Mouse (Mus musculus) forebrain, embryonic 13.5 days (tissue): ENCODE results near the gene Vangl1. TPM values are rescaled to one million over a fixed set of nuclear protein-coding genes. Genes with fewer than 3 reads are reported as not detected.
A peak's percentile ranks its signal among the peaks of the same experiment; 100 is the strongest.
"Not testable (repeated sequence)": the region's sequence is repeated elsewhere in the genome, so short reads cannot be mapped to it uniquely, and the experiment has no call there.

Experiments
- ATAC-seq: fragments of 200-750 bp; cut with Nextera tagmentation; 2 replicates; pipeline ENCODE4 v1.8.0; 2017
- H3K27ac ChIP-seq: fragments of 300-500 bp; sonication (generic); 2 replicates; pipeline ENCODE4 v1.5.1; 2015; ENCODE audit warnings: inconsistent platforms, mild to moderate bottlenecking, moderate library complexity
- H3K27me3 ChIP-seq: fragments of 300-500 bp; sonication (generic); 2 replicates; pipeline ENCODE4 v1.6.1; 2015; ENCODE audit warnings: mild to moderate bottlenecking, inconsistent platforms
- H3K36me3 ChIP-seq: fragments of 300-500 bp; sonication (generic); 2 replicates; pipeline ENCODE4 v1.6.1; 2015; ENCODE audit warnings: mild to moderate bottlenecking, inconsistent platforms; ENCODE audit not compliant: poor library complexity, severe bottlenecking
- H3K4me1 ChIP-seq: fragments of 300-500 bp; sonication (generic); 2 replicates; pipeline ENCODE4 v1.6.1; 2015; ENCODE audit warnings: inconsistent platforms
- H3K4me2 ChIP-seq: fragments of 300-500 bp; sonication (generic); 2 replicates; pipeline ENCODE4 v1.6.1; 2015; ENCODE audit warnings: inconsistent platforms, mild to moderate bottlenecking, moderate library complexity
- H3K4me3 ChIP-seq: fragments of 300-500 bp; sonication (generic); 2 replicates; pipeline ENCODE4 v1.5.1; 2015; ENCODE audit warnings: mild to moderate bottlenecking, inconsistent platforms
- H3K9ac ChIP-seq: fragments of 300-500 bp; sonication (generic); 2 replicates; pipeline ENCODE4 v1.6.1; 2015; ENCODE audit warnings: mild to moderate bottlenecking, inconsistent platforms
- H3K9me3 ChIP-seq: fragments of 300-500 bp; sonication (generic); replicated peaks from 2 replicates; pipeline ENCODE4 v1.6.1; 2016; ENCODE audit warnings: inconsistent platforms
- WGBS: fragments of 180-500 bp; shearing (Covaris S2); methylation state at CpG from one replicate; pipeline ENCODE4 v1.1.7; 2015; 5-methylcytosine and 5-hydroxymethylcytosine counted together
- polyA plus RNA-seq: library from polyadenylated mRNA; unstranded; fragments of >200 nt; fragmentation: Nextera tagmentation; extraction: Ambion mirVana; gene quantifications from 2 replicates; pipeline ENCODE4 v1.2.1, GENCODE M21; 2015

The Vangl1 gene
- polyA plus RNA-seq, 1 experiment from 2014 or later, result 3.7 TPM

GRCm38 (mm10) chr3:102166287-102166620 is 38.2 kb downstream of the Vangl1 start:
- Histone ChIP-seq H3K9ac (no peak overlapping the region), H3K36me3 (no peaks in the 10 kb centered on the region), H3K4me2 (no peak overlapping the region), H3K27ac (no peak overlapping the region), H3K4me3 (no peak overlapping the region), H3K27me3 (no peaks in the 10 kb centered on the region), H3K4me1 (peaks cover 24% of the 10 kb centered on the region), H3K9me3 (no peaks in the 10 kb centered on the region)
- 57% methylated on average over 4 of the region's 4 CpGs for WGBS
- ATAC-seq, result no peak

- no peak overlapping the region for H3K27ac ChIP-seq
- H3K4me3 ChIP-seq, result no peak overlapping the region
- H3K4me2 ChIP-seq, result no peak overlapping the region
- no peak overlapping the region for H3K9ac ChIP-seq
- no peaks in the 10 kb centered on the region for H3K36me3 ChIP-seq
- H3K9me3 ChIP-seq, result no peaks in the 10 kb centered on the region
- peaks cover 24% of the 10 kb centered on the region for H3K4me1 ChIP-seq
- H3K27me3 ChIP-seq, result no peaks in the 10 kb centered on the region
- no peak for ATAC-seq
- 92% methylated on average over 21 of the region's 21 CpGs for WGBS
Measured at GRCm38 (mm10) chr3:102165536-102166286, 38.8 kb downstream of the Vangl1 start.

DNA sequence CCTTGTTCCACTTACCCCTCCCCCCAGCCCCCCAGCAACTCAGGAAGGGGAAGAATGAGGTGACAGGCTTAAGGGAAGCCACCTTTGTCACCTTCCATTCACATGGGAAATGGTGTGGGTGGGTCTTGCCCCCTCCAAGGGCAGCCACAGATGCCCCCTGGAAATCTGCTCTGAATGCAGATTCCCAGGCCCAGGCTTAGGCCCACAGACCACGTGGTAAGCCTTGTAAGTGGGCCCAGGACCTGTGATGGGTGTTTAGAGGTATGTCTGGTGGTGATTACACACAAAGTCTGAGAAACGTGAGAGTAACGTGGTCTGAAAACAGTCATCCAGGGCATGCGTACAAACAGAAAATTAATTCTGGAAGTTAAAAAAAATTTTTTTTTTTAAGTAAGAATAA is 39.6 kb downstream of the Vangl1 start:
- Histone ChIP-seq H3K36me3 (no peaks in the 10 kb centered on the region), H3K27me3 (no peaks in the 10 kb centered on the region), H3K4me1 (peaks cover 20% of the 10 kb centered on the region), H3K27ac (no peak overlapping the region), H3K4me3 (no peak overlapping the region), H3K9ac (no peak overlapping the region), H3K9me3 (no peaks in the 10 kb centered on the region), H3K4me2 (no peak overlapping the region)
- no peak for ATAC-seq
- 73% methylated on average over 4 of the region's 4 CpGs for WGBS

GRCm38 (mm10) chr3:102163861-102164260 is 40.6 kb downstream of the Vangl1 start:
- not testable (repeated sequence) for H3K4me3 ChIP-seq, H3K36me3 ChIP-seq, H3K27ac ChIP-seq, H3K4me2 ChIP-seq, H3K9ac ChIP-seq, ATAC-seq, H3K27me3 ChIP-seq, H3K9me3 ChIP-seq
- peaks cover 18% of the 10 kb centered on the region for H3K4me1 ChIP-seq
- 69% methylated on average over 1 of the region's 1 CpGs for WGBS

- ATAC-seq, result peak; percentile 48; the same call in 1 of the 2 replicates
- no peak overlapping the region for H3K27ac ChIP-seq
- 66% methylated on average over 14 of the region's 14 CpGs for WGBS
- H3K4me2 ChIP-seq, result no peak overlapping the region
- no peaks in the 10 kb centered on the region for H3K36me3 ChIP-seq
- no peaks in the 10 kb centered on the region for H3K27me3 ChIP-seq
- no peak overlapping the region for H3K9ac ChIP-seq
- H3K4me3 ChIP-seq, result no peak overlapping the region
- H3K4me1 ChIP-seq, result peaks cover 8% of the 10 kb centered on the region
- H3K9me3 ChIP-seq, result no peaks in the 10 kb centered on the region
Measured at GRCm38 (mm10) chr3:102159423-102160325, 44.8 kb downstream of the Vangl1 start.

- no peak overlapping the region for H3K27ac ChIP-seq
- ATAC-seq, result no peak
- no peaks in the 10 kb centered on the region for H3K27me3 ChIP-seq
- H3K36me3 ChIP-seq, result no peaks in the 10 kb centered on the region
- 81% methylated on average over 14 of the region's 14 CpGs for WGBS
- H3K4me2 ChIP-seq, result no peak overlapping the region
- H3K9ac ChIP-seq, result no peak overlapping the region
- no peaks in the 10 kb centered on the region for H3K9me3 ChIP-seq
- peaks cover 8% of the 10 kb centered on the region for H3K4me1 ChIP-seq
- H3K4me3 ChIP-seq, result no peak overlapping the region
Measured at GRCm38 (mm10) chr3:102158759-102159422, 45.6 kb downstream of the Vangl1 start.

- no peak overlapping the region for H3K9ac ChIP-seq
- no peak for ATAC-seq
- no peak overlapping the region for H3K4me3 ChIP-seq
- no peak overlapping the region for H3K4me2 ChIP-seq
- no peaks in the 10 kb centered on the region for H3K9me3 ChIP-seq
- H3K27ac ChIP-seq, result no peak overlapping the region
- WGBS, result 94% methylated on average over 6 of the region's 6 CpGs
- H3K27me3 ChIP-seq, result no peaks in the 10 kb centered on the region
- H3K4me1 ChIP-seq, result peaks cover 11% of the 10 kb centered on the region
- no peaks in the 10 kb centered on the region for H3K36me3 ChIP-seq
Measured at GRCm38 (mm10) chr3:102157652-102158051, 46.8 kb downstream of the Vangl1 start.

GRCm38 (mm10) chr3:102156737-102157136 is 47.8 kb downstream of the Vangl1 start:
- Histone ChIP-seq H3K27ac (no peak overlapping the region), H3K36me3 (no peaks in the 10 kb centered on the region), H3K4me3 (no peak overlapping the region), H3K9me3 (no peaks in the 10 kb centered on the region), H3K9ac (no peak overlapping the region), H3K27me3 (no peaks in the 10 kb centered on the region), H3K4me2 (no peak overlapping the region), H3K4me1 (peaks cover 19% of the 10 kb centered on the region)
- no peak for ATAC-seq
- 92% methylated on average over 7 of the region's 7 CpGs for WGBS

DNA sequence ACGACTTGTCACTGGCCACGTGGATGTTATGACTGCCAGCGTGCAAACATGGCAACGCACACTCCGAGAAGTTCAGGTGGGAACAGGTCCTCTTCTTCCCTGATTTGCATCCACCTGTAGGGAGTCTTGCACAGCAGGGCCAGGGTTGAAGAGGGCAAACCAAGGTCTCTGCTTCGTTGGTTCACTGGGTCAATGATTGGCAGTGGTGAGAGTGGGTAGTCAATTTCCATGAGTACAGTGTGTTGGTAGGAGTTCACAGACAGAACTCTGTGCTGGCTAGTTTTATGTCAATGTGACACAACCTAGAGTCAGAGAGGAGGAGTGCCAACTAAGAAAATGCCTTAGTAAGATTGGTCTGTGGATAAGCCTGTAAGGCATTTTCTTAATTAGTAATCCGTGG is 50.4 kb downstream of the Vangl1 start:
- WGBS, result 85% methylated on average over 7 of the region's 7 CpGs
- H3K4me2 ChIP-seq, result no peak overlapping the region
- H3K4me1 ChIP-seq, result peaks cover 11% of the 10 kb centered on the region
- no peak for ATAC-seq
- H3K9me3 ChIP-seq, result no peaks in the 10 kb centered on the region
- no peaks in the 10 kb centered on the region for H3K36me3 ChIP-seq
- no peak overlapping the region for H3K27ac ChIP-seq
- H3K27me3 ChIP-seq, result no peaks in the 10 kb centered on the region
- no peak overlapping the region for H3K4me3 ChIP-seq
- H3K9ac ChIP-seq, result no peak overlapping the region

- H3K4me1 ChIP-seq, result peaks cover 11% of the 10 kb centered on the region; the same call in 1 of the 2 replicates
- H3K27ac ChIP-seq, result no peak overlapping the region
- no peaks in the 10 kb centered on the region for H3K36me3 ChIP-seq
- H3K27me3 ChIP-seq, result no peaks in the 10 kb centered on the region
- no peak overlapping the region for H3K4me2 ChIP-seq
- H3K9me3 ChIP-seq, result no peaks in the 10 kb centered on the region
- WGBS, result 17% methylated on average over 4 of the region's 4 CpGs
- no peak for ATAC-seq
- no peak overlapping the region for H3K4me3 ChIP-seq
- no peak overlapping the region for H3K9ac ChIP-seq
Measured at GRCm38 (mm10) chr3:102152872-102153271, 51.6 kb downstream of the Vangl1 start.

DNA sequence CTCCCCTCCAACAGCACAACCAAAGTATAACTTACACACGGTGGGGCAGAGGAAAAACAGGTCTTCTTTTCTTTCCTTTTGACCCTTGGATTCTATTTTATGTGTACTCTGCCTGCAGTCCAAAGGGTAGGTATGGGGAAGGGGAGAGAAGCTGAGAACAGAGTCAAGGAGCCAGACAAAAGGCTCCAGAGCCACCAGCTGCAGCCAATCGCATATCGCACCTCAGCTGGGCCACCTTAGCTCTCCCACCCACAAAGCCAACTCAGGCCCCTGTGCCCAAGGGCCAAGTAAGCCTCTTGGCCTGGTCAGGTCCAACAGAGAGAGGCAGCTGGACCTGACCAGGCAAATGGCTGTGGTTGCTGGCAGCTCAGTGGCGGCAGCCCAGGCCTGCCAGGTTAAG is 52.0 kb downstream of the Vangl1 start:
- no peak overlapping the region for H3K4me2 ChIP-seq
- no peaks in the 10 kb centered on the region for H3K36me3 ChIP-seq
- H3K4me1 ChIP-seq, result peaks cover 11% of the 10 kb centered on the region; the same call in 1 of the 2 replicates
- no peaks in the 10 kb centered on the region for H3K27me3 ChIP-seq
- H3K4me3 ChIP-seq, result no peak overlapping the region
- 20% methylated on average over 4 of the region's 4 CpGs for WGBS
- H3K27ac ChIP-seq, result no peak overlapping the region
- ATAC-seq, result no peak
- no peaks in the 10 kb centered on the region for H3K9me3 ChIP-seq
- H3K9ac ChIP-seq, result no peak overlapping the region

- ATAC-seq, result no peak
- Histone ChIP-seq H3K9me3 (no peaks in the 10 kb centered on the region), H3K9ac (no peak overlapping the region), H3K4me3 (no peak overlapping the region), H3K4me2 (no peak overlapping the region), H3K4me1 (peaks cover 16% of the 10 kb centered on the region), H3K27me3 (no peaks in the 10 kb centered on the region), H3K36me3 (no peaks in the 10 kb centered on the region), H3K27ac (no peak overlapping the region)
- 15% methylated on average over 4 of the region's 4 CpGs for whole genome bisulfite sequencing
Measured at GRCm38 (mm10) chr3:102151850-102152249, 52.6 kb downstream of the Vangl1 start.
